8 mouse cellular contexts compared by ENCODE assay signal in the genomic region with DNA sequence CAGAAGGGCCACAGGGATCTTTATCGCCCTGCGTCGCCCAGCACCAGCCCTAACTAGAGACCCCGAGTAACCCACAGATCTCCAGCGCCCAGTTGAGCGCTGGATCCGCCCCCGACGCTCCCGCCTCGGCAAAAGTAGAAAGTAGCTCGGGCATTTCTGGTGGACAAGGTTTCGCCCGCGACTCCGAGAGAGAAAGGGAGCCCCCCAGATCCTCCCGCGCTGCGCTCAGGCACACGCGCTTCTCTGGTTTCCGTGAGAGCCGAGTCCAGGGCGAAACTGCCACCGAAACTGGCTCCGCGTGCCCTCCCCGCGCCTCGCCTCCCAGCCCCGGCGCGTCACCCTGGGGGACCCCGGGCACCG. TPM values are rescaled to one million over a fixed set of nuclear protein-coding genes. Genes with fewer than 3 reads are reported as not detected.
A peak's percentile ranks its signal among the peaks of the same experiment; 100 is the strongest.
DNase-seq lines count a peak whose midpoint lies in the region; ATAC-seq lines count a peak whose summit lies in the region.

No protein-coding gene starts in this region.

- DNase-seq in neural tube, embryonic 11.5 days (ENCODE audit: low spot score): peak; percentile 31
- DNase-seq in neural tube, embryonic 10.5 days (ENCODE audit: extremely low spot score, low spot score): no peak
- no peak for DNase-seq in midbrain, embryonic 10.5 days (ENCODE audit: low spot score)
- no peak for DNase-seq in thymus, postnatal 4 days

- no peaks in the 10 kb centered on the region for H3K36me3 ChIP-seq in erythroblast, embryonic 14.5 days (ENCODE audit: control insufficient read depth)
- H3K36me3 ChIP-seq in neural tube, embryonic 11.5 days (ENCODE audit: control insufficient read depth, insufficient read depth, low read length): no peaks in the 10 kb centered on the region
- no peaks in the 10 kb centered on the region for H3K36me3 ChIP-seq in hindbrain, embryonic 12.5 days
- H3K36me3 ChIP-seq in midbrain, embryonic 10.5 days: no peaks in the 10 kb centered on the region

- peaks cover 7% of the 10 kb centered on the region for H3K4me1 ChIP-seq in erythroblast, embryonic 14.5 days (ENCODE audit: control insufficient read depth)
- H3K4me1 ChIP-seq in neural tube, embryonic 11.5 days (ENCODE audit: control insufficient read depth, insufficient read depth, low read length): peaks cover 12% of the 10 kb centered on the region
- H3K4me1 ChIP-seq in hindbrain, embryonic 12.5 days: peaks cover 18% of the 10 kb centered on the region
- H3K4me1 ChIP-seq in midbrain, embryonic 10.5 days: peaks cover 20% of the 10 kb centered on the region

- peak overlapping the region; percentile 60 for H3K4me3 ChIP-seq in erythroblast, embryonic 14.5 days (replicated peaks)
- peak overlapping the region; percentile 53 for H3K4me3 ChIP-seq in neural tube, embryonic 11.5 days (ENCODE audit: low read depth, low read length)
- H3K4me3 ChIP-seq in hindbrain, embryonic 12.5 days: peak overlapping the region; percentile 50
- peak overlapping the region; percentile 75 for H3K4me3 ChIP-seq in midbrain, embryonic 10.5 days

- peak overlapping the region; percentile 98 for H3K4me2 ChIP-seq in neural tube, embryonic 11.5 days (ENCODE audit: low read depth)
- peak overlapping the region; percentile 97 for H3K4me2 ChIP-seq in hindbrain, embryonic 12.5 days (replicated peaks)

- H3K27ac ChIP-seq in neural tube, embryonic 11.5 days (ENCODE audit: low read depth, low read length): no peak overlapping the region
- no peak overlapping the region for H3K27ac ChIP-seq in hindbrain, embryonic 12.5 days
- no peak overlapping the region; the same call in 1 of the 2 replicates for H3K27ac ChIP-seq in midbrain, embryonic 10.5 days (replicated peaks)

- no peak for ATAC-seq in erythroblast, adult 5-6 weeks (replicated peaks; ENCODE audit: low FRiP score, poor library complexity, severe bottlenecking)
- no peak for ATAC-seq in neural tube, embryonic 11.5 days (ENCODE audit: insufficient read depth, low FRiP score, low TSS enrichment)
- ATAC-seq in hindbrain, embryonic 12.5 days (ENCODE audit: low FRiP score): peak; percentile 16; the same call in 1 of the 2 replicates
- ATAC-seq in activated CD4-positive, CD25-positive, alpha-beta regulatory T cell, adult 4 months: no peak

- no peaks in the 10 kb centered on the region; the same call in 1 of the 2 replicates for H3K9me3 ChIP-seq in erythroblast, embryonic 14.5 days (ENCODE audit: control insufficient read depth, low read length)
- no peaks in the 10 kb centered on the region for H3K9me3 ChIP-seq in neural tube, embryonic 11.5 days (ENCODE audit: control insufficient read depth, low read length)
- no peaks in the 10 kb centered on the region for H3K9me3 ChIP-seq in hindbrain, embryonic 12.5 days (replicated peaks)
- H3K9me3 ChIP-seq in midbrain, embryonic 10.5 days (replicated peaks): no peaks in the 10 kb centered on the region

- peaks cover 55% of the 10 kb centered on the region for H3K27me3 ChIP-seq in erythroblast, embryonic 14.5 days (ENCODE audit: control insufficient read depth)
- peaks cover 42% of the 10 kb centered on the region for H3K27me3 ChIP-seq in neural tube, embryonic 11.5 days (ENCODE audit: control insufficient read depth, insufficient read depth, low read length)
- H3K27me3 ChIP-seq in hindbrain, embryonic 12.5 days: peaks cover 66% of the 10 kb centered on the region
- peaks cover 67% of the 10 kb centered on the region for H3K27me3 ChIP-seq in midbrain, embryonic 10.5 days (ENCODE audit: low read depth, poor library complexity, severe bottlenecking)

- H3K9ac ChIP-seq in neural tube, embryonic 11.5 days (ENCODE audit: low read length): peak overlapping the region; percentile 39; the same call in 1 of the 2 replicates
- peak overlapping the region; percentile 55 for H3K9ac ChIP-seq in hindbrain, embryonic 12.5 days

- under 1% methylated on average over 35 of the region's 35 CpGs for WGBS in neural tube, embryonic 11.5 days
- WGBS in hindbrain, embryonic 12.5 days: under 1% methylated on average over 34 of the region's 35 CpGs
- WGBS in midbrain, embryonic 10.5 days: under 1% methylated on average over 35 of the region's 35 CpGs

RNA-seq across cellular contexts. Expression of a gene that starts 0.5 kb away (rescaled TPM):
- polyA plus RNA-seq in erythroblast, embryonic 14.5 days (2012): not detected in 2 replicates
- total RNA-seq in erythroblast, adult 5-6 weeks (2015; ENCODE audit: low replicate concordance): not detected in 2 replicates
- total RNA-seq in erythroblast, adult 5-6 weeks (2017; ENCODE audit: low replicate concordance): 1.4 TPM in 1 of 2 replicates, not detected in the other
- polyA plus RNA-seq in neural tube, embryonic 11.5 days (2014; fragmentation: Nextera tagmentation; extraction: Ambion mirVana): 1.3 and 1.5 TPM in 2 replicates
- polyA plus RNA-seq in hindbrain, embryonic 12.5 days (2016; fragmentation: Nextera tagmentation; extraction: Ambion mirVana): 6.4 and 8.1 TPM in 2 replicates
- 1.2 and 1.5 TPM in 2 replicates for polyA plus RNA-seq in midbrain, embryonic 10.5 days (2016; fragmentation: Nextera tagmentation; extraction: Ambion mirVana)
- under 1 TPM; 0.22 to 0.59 TPM for polyA plus RNA-seq in activated CD4-positive, CD25-positive, alpha-beta regulatory T cell, adult 4 months (2017; shearing (Covaris generic))

RNA-seq across cellular contexts. Expression of a gene that starts 59.6 kb away (rescaled TPM):
- polyA plus RNA-seq in erythroblast, embryonic 14.5 days (2012): 0.46 and 1.3 TPM in 2 replicates
- 10.0 and 12.9 TPM in 2 replicates for total RNA-seq in erythroblast, adult 5-6 weeks (2015; ENCODE audit: low replicate concordance)
- total RNA-seq in erythroblast, adult 5-6 weeks (2017; ENCODE audit: low replicate concordance): 28.4 and 47.4 TPM in 2 replicates
- 86.0 and 86.6 TPM in 2 replicates for polyA plus RNA-seq in neural tube, embryonic 11.5 days (2014; fragmentation: Nextera tagmentation; extraction: Ambion mirVana)
- polyA plus RNA-seq in hindbrain, embryonic 12.5 days (2016; fragmentation: Nextera tagmentation; extraction: Ambion mirVana): 75.9 and 83.2 TPM in 2 replicates
- polyA plus RNA-seq in midbrain, embryonic 10.5 days (2016; fragmentation: Nextera tagmentation; extraction: Ambion mirVana): 90.4 and 90.5 TPM in 2 replicates
- polyA plus RNA-seq in activated CD4-positive, CD25-positive, alpha-beta regulatory T cell, adult 4 months (2017; shearing (Covaris generic)): 10 to 100 TPM; 52.7 to 53.1 TPM

Comparison
In these comparisons a context has a peak if more than half of its experiments do, and no peak if none do; other contexts are left out.
1. RNA of a gene that starts 59.6 kb away (polyA plus RNA-seq): 90.4 to 90.5 TPM in midbrain, embryonic 10.5 days, 86.0 to 86.6 TPM in neural tube, embryonic 11.5 days, 75.9 to 83.2 TPM in hindbrain, embryonic 12.5 days and 52.7 to 53.1 TPM in activated CD4-positive, CD25-positive, alpha-beta regulatory T cell, adult 4 months; 0.46 to 1.3 TPM in erythroblast, embryonic 14.5 days; every median in the first group is over 10 times any median in the second.
2. Peak in every context shown above with its lines, with median percentiles within 50 percentile points of each other: H3K4me3 ChIP-seq.